Mouse (Mus musculus): ENCODE measurements at regions not wholly inside any gene's neighbourhood (a gene's known extent, or its start where the extent isn't known, plus 50 kb on each side); places are given as distances from the start of the nearest gene placed in this dataset.
"Not testable (repeated sequence)": the region's sequence is repeated elsewhere in the genome, so short reads cannot be mapped to it uniquely, and the experiment has no call there.

- DNase-seq (ENCODE audit: low read depth, low spot score), result no peak
These were observed 137.0 kb upstream of the Rapgef5 start for GRCm38 (mm10) chr12:117379103-117379850.

DNA sequence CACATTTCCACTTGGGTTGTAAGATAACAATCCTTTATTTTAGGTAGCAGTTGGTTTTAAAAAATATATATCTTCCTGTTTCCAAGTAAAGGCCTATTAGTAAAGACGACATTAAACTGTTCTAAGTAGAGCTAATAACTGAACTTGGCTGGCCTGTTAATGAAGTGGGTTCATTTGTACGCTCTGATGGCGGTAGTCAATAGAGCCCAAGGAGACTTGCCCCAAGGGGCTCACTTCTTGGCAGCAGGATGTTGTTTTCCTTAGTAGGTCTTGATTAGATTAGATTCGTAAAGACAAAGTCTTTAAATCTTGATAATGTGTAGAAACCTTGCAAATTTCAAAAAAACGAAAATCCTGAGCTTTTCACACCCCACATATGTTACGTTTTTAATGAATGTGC, 135.4 kb upstream of the Rapgef5 start:
- DNase-seq (ENCODE audit: low read depth, low spot score), result no peak

- DNase-seq (ENCODE audit: low read depth, low spot score), result not testable (repeated sequence)
These were observed 133.6 kb upstream of the Rapgef5 start for GRCm38 (mm10) chr12:117382727-117383126.

GRCm38 (mm10) chr12:117385072-117385666, 131.1 kb upstream of the Rapgef5 start:
- peak; percentile 82 for DNase-seq (ENCODE audit: low read depth, low spot score)

DNA sequence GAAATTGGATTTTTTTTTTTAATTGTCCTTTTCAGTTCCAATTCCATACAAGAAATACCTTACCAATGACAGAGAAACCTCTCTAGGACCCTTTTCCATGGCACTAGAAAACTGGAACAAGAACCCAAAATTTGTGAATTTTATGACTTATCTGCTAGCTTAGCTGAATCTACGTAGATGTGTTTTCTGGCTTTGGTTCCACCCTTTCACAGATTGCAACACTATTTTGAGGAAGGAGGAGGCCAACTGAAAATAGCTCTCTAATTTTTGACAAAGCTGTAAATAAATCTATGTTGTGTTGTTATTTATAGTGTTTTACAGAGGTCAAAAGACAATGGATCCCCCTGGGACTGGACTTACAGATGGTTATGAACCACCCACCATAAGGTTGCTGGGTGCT, 130.6 kb upstream of the Rapgef5 start:
- DNase-seq (ENCODE audit: low read depth, low spot score), result no peak

GRCm38 (mm10) chr12:117386957-117387356, 129.3 kb upstream of the Rapgef5 start:
- DNase-seq (ENCODE audit: low read depth, low spot score), result no peak

DNA sequence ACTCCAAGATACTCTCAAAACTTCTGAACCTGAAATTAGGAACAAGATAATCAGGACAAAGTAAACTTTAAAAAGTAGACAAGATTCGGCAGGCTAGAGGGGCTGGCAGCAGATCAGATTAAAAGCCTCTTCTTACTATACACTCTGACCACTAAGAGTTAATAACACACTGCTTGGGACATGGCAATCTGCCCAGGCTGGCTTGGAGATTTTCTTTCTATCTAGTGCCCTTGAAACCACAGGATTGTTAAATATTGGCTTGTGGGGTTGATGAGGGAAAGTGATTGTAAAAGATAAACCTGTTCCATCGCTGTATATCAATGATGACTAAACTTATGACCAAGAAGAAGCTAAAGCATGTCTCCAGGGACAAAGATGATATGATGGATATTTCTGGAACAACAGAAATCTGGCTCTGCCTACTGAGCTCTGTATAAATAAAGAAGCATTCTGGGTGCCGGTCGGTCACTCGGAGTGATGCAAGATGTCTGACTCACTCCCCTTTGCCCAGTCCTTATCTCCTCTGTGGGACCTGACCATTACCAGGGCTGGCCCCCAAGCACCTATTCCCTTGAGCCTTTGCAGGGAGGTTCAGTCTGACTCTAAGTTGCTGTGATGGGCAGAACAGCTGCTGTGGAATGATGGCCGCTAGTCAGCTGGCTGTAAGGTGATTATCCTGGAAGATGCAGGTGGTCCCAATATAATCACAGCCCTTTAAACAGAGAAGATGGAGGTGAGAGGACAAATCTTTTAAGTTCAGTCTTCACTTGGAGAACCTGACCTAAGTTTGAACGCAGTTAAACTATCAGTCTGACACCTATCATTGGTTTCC, 126.5 kb upstream of the Rapgef5 start:
- DNase-seq (ENCODE audit: low read depth, low spot score), result peak; percentile 2

- DNase-seq (ENCODE audit: low read depth, low spot score), result no peak
These were observed 118.8 kb upstream of the Rapgef5 start for GRCm38 (mm10) chr12:117397512-117397911.

DNA sequence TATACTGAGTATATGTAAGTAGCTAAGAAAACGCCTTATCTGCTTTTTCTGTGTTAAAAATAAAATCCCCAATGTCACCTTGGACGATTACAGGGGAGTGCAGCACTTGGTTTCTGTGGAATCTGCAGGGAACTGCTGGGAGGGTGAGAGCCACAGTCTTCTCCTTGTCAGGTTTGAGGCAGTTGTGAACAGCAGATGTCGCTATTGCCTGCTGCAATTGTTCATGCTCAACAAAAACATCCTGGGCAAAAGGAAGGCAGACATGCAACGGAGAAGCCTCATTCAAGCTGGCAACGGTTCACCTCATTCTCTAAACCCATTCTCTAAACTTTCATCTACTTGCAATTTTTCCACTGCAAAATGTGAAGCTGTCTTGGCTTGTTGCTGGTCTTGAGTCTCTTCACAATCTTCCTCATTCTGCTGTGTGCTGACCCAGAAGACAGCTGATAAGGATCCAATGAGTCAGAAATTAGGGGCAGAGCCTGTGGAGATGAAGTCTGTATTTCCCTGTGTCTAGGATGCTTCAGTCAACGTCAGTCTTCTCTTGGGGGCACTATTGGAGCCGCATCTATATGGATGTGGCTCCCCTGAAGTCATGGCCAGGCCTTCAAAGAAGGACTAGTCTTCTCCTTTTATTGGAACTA, 112.6 kb upstream of the Rapgef5 start:
- DNase-seq (ENCODE audit: low read depth, low spot score), result peak; percentile 40

GRCm38 (mm10) chr12:117404157-117404752, 112.0 kb upstream of the Rapgef5 start:
- no peak for DNase-seq (ENCODE audit: low read depth, low spot score)

GRCm38 (mm10) chr12:117406832-117407231, 109.4 kb upstream of the Rapgef5 start:
- DNase-seq (ENCODE audit: low read depth, low spot score), result no peak

DNA sequence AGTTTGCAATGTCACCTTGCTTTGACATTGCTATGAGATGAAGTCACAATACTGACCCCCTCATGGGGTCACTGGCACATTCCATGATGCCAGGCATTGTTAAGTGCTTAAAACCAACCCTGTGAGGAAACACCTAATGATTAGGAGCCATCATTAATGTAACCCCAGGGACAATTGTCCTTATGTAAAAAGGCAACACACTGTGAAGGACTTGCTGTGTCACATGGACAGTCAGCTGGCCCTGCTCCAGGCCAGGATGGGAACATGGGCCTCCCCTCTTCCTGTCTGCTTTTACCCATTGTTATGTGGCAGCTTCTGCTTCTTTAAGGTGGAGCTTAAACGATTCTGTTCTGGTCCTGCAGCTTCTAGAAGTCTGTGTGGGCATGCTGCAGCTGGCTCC, 105.7 kb upstream of the Rapgef5 start:
- no peak for DNase-seq (ENCODE audit: low read depth, low spot score)

DNA sequence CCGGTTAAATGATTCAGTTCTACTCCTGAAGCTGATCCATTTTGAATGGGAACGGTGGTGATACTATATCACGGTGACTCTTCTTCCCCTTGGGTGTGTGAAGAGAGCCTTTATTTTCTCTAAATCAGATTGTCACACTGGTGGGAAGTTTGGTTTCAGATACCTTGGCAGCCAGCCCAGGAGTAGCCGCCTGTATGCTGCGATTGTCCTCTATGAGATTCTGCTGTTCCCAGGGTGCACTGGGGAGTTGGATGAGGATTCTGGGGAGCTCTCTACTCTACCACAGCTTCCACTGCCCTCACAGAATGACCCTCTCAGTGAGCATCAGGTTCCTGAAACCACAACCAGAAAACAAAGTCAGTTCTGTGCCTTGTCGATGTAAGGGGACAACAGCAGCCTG, 104.0 kb upstream of the Rapgef5 start:
- DNase-seq (ENCODE audit: low read depth, low spot score), result no peak

DNA sequence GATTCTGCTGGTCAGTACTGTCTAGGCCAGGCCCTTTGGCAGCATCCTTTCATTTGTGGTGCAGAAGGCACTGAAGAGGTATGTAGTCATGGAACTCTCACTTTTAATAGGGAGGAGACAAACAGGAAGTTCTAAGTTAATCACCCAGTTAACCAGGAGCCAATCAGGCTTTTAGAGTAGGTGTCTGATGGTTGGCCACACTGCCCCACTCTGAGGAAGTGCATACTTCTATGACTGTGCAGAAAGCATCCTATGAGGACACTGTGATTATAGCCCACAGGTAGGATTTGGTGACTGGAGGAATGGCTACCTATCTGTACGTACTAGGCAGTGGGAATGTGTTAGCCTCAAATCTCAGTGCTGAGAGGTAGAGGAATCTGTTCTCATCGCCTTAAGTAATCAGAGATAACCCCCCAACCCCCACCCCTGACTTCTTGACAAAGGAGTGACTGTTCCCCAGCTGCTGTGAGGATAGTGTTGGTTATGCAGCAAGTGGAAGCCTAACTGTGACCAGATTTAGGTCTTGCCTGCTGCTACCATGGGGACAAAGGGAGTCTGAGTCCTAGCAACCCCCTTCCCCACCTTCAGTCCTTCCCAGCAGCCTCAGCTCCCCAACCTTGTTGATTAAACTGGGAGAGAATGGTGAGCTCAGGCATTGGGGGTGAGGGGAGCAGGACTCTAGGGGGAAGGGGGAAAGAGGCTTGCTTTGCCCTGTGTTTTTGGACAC, 103.3 kb upstream of the Rapgef5 start:
- DNase-seq (ENCODE audit: low read depth, low spot score), result no peak

GRCm38 (mm10) chr12:117414020-117414419, 102.3 kb upstream of the Rapgef5 start:
- DNase-seq (ENCODE audit: low read depth, low spot score), result no peak

DNA sequence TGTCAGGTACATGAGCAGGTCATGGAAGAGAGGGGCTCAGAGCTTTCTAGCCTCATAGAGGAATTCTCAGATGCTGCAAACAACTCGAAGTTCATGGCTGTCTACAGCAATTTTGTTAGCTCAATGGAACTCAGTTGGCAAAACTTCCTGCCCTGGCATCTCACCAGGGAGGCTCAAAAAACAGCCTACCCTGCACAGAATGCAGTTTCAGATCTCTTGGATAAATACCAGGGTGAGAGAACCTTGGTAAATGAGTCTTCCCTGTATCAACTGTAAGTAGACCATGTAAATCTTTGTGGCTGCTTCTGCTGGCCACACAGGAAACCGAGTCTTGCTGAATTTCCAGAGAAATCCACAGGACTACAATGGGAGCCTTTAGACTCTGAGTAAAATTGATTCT, 101.1 kb upstream of the Rapgef5 start:
- DNase-seq (ENCODE audit: low read depth, low spot score), result no peak

DNA sequence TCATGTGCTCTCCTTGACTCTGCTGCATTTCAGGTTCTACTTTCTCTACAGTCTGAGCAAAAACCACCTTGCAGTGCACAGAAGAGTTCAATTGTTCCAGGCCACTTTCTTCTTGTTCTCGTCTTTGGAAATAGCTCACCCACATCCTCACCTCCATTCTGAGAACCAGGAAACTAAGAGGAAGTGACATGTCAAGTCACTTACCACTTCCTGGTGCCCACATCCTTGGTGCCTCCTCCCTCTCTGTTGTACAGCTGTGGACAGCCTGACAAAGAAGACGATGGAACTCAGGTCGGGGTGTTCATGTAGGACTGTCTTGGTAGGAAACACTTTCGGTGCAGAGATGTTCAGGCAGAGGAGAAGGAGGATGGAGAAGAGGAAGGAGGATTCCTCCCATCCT, 98.3 kb upstream of the Rapgef5 start:
- DNase-seq (ENCODE audit: low read depth, low spot score), result no peak

DNA sequence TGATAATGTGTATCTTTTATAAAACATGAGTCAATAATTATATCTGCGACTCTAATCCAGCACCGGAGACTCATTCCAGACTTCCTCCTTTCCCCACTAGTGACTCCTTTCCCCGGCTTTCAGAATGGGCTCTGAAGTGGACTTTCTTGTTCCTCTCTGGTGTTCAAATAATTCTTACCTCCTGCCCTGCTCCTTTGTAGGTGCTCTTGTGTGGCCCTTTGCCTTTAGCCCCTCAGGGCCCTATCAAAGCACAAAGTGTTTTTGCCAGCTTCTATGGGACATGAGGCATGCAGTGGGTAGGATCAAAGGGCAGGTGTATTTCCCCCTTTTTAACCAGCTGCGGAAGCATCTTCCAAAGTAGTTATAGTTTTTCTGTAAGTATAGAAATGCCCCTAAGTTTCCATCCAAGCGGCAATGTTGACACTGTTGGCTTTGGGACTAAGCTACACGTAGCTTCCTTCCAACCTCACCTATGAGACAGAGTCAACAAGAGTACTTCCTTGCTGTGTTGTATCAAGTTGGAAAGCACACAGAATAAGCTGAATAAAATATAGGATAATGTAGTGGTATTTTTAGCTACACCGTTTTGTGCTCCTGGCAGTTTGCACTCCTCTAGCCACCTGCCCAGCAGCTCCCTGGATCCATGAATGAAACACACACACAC, 93.8 kb upstream of the Rapgef5 start:
- DNase-seq (ENCODE audit: low read depth, low spot score), result no peak

- DNase-seq (ENCODE audit: low read depth, low spot score), result no peak
These were observed 90.8 kb upstream of the Rapgef5 start for GRCm38 (mm10) chr12:117425363-117426031.

DNA sequence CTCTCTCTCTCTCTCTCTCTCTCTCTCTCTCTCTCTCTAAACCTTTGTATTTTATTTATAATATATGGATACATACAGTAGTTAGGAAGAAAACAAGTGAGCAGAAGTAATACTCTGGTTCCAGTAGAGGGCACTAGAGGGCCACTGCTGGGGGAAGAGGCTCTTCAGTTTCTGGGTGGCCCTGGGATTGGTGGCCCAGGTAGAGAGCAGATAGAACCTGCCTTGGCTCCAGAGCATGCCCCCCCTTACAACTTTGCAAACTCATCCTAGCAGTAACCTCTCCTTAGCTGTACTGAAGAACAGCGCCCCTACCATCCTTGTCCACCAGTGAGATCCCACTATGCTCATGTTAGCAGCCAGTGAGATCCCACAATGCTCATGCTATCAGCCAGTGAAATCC, 88.8 kb upstream of the Rapgef5 start:
- DNase-seq (ENCODE audit: low read depth, low spot score), result no peak

Measured in 3T3-L1 (cell line).